Mouse (Mus musculus) ES-Bruce4 (cell line): ENCODE data around the gene Nemf. TPM values are rescaled to one million over a fixed set of nuclear protein-coding genes. Genes with fewer than 3 reads are reported as not detected.

Experiments
- H3K27ac ChIP-seq: 2 replicates; pipeline ENCODE4 v1.5.1; 2012; ENCODE audit warnings: low read length, inconsistent platforms; ENCODE audit not compliant: insufficient read depth
- H3K27me3 ChIP-seq: 2 replicates; pipeline ENCODE4 v1.6.1; 2012; ENCODE audit warnings: mild to moderate bottlenecking, low read length, inconsistent platforms; ENCODE audit not compliant: control insufficient read depth, poor library complexity, insufficient read depth, severe bottlenecking
- H3K36me3 ChIP-seq: 2 replicates; pipeline ENCODE4 v1.6.1; 2012; ENCODE audit warnings: inconsistent platforms, mild to moderate bottlenecking, low read length, moderate library complexity; ENCODE audit not compliant: control insufficient read depth, poor library complexity, insufficient read depth, severe bottlenecking
- H3K4me1 ChIP-seq: one replicate; pipeline ENCODE4 v1.8.1; 2011; ENCODE audit warnings: low read length; ENCODE audit not compliant: control insufficient read depth, insufficient read depth
- H3K4me3 ChIP-seq: 2 replicates; pipeline ENCODE4 v1.5.1; 2011; ENCODE audit warnings: low read depth, mild to moderate bottlenecking, low read length
- H3K9ac ChIP-seq: 2 replicates; pipeline ENCODE4 v1.6.1; 2012; ENCODE audit warnings: low read depth, mild to moderate bottlenecking, inconsistent platforms; ENCODE audit not compliant: poor library complexity, severe bottlenecking
- H3K9me3 ChIP-seq: replicated peaks from 2 replicates; pipeline ENCODE4 v1.6.1; 2012; ENCODE audit warnings: mild to moderate bottlenecking, low read length, inconsistent platforms; ENCODE audit not compliant: control insufficient read depth, poor library complexity, insufficient read depth, severe bottlenecking
- CTCF ChIP-seq: IDR thresholded peaks from one replicate; pipeline ENCODE4 v1.8.1; 2011; ENCODE audit warnings: low read depth, low read length
- EP300 ChIP-seq: IDR thresholded peaks from 2 replicates; pipeline ENCODE4 v1.6.1; 2011; ENCODE audit warnings: low read depth, low read length; ENCODE audit not compliant: insufficient read depth
- POLR2A ChIP-seq: IDR thresholded peaks from one replicate; pipeline ENCODE4 v1.8.1; 2011; ENCODE audit warnings: low read length; ENCODE audit not compliant: insufficient read depth
- polyA plus RNA-seq: library from polyadenylated mRNA; stranded (reverse); fragments of >200 nt; gene quantifications from 2 replicates; pipeline ENCODE4 v1.2.4, GENCODE M21; 2011; ENCODE audit warnings: low read depth; ENCODE audit not compliant: missing spikeins, insufficient read depth, insufficient read length

Nemf gene
- polyA plus RNA-seq, 1 experiment, result 75.0 TPM

GRCm38 (mm10) chr12:69292401-69292800, 64.6 kb downstream of the Nemf start:
- Histone ChIP-seq H3K4me1 (no peaks in the 10 kb centered on the region), H3K27me3 (no peaks in the 10 kb centered on the region), H3K9ac (no peak overlapping the region), H3K36me3 (no peaks in the 10 kb centered on the region), H3K9me3 (no peaks in the 10 kb centered on the region), H3K27ac (no peak overlapping the region), H3K4me3 (no peak overlapping the region)
- no peak for TF ChIP-seq CTCF
- no peak for TF ChIP-seq EP300
- no peak for TF ChIP-seq POLR2A

DNA sequence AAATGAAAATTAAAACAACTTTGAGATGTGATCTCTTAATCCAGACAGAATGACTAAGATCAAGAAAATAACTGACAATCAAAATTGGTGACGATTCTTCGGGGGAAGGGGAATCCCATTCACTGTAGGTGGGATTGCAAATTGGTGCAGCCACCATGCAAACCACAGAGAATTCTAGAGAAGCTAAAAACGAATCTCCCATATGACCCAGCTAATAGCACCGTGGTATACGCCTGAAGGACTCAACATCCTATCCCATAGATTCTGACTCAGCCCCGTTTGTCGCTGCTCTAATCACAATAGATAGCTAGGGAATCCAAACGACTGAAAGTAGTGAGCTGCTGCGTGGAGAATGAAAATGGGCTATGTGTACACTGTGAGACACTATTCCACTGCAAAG, 68.3 kb downstream of the Nemf start:
- Histone ChIP-seq H3K4me1 (no peaks in the 10 kb centered on the region), H3K36me3 (no peaks in the 10 kb centered on the region), H3K27me3 (no peaks in the 10 kb centered on the region), H3K9me3 (no peaks in the 10 kb centered on the region), H3K9ac (no peak overlapping the region), H3K27ac (no peak overlapping the region), H3K4me3 (no peak overlapping the region)
- TF ChIP-seq CTCF (no peak), POLR2A (no peak), EP300 (no peak)

GRCm38 (mm10) chr12:69287535-69287934, 69.4 kb downstream of the Nemf start:
- H3K4me3 ChIP-seq, result no peak overlapping the region
- H3K27me3 ChIP-seq, result no peaks in the 10 kb centered on the region
- TF ChIP-seq POLR2A, result no peak
- TF ChIP-seq EP300, result no peak
- no peak for TF ChIP-seq CTCF
- H3K4me1 ChIP-seq, result no peaks in the 10 kb centered on the region
- no peaks in the 10 kb centered on the region for H3K36me3 ChIP-seq
- H3K9ac ChIP-seq, result no peak overlapping the region
- H3K9me3 ChIP-seq, result no peaks in the 10 kb centered on the region
- H3K27ac ChIP-seq, result no peak overlapping the region

- TF ChIP-seq POLR2A, result no peak
- TF ChIP-seq CTCF, result no peak
- no peak for TF ChIP-seq EP300
- no peak overlapping the region for H3K27ac ChIP-seq
- H3K27me3 ChIP-seq, result no peaks in the 10 kb centered on the region
- no peak overlapping the region for H3K4me3 ChIP-seq
- no peaks in the 10 kb centered on the region for H3K9me3 ChIP-seq
- no peaks in the 10 kb centered on the region for H3K4me1 ChIP-seq
- no peaks in the 10 kb centered on the region for H3K36me3 ChIP-seq
- H3K9ac ChIP-seq, result no peak overlapping the region
Measured at GRCm38 (mm10) chr12:69283146-69283545, 73.8 kb downstream of the Nemf start.

DNA sequence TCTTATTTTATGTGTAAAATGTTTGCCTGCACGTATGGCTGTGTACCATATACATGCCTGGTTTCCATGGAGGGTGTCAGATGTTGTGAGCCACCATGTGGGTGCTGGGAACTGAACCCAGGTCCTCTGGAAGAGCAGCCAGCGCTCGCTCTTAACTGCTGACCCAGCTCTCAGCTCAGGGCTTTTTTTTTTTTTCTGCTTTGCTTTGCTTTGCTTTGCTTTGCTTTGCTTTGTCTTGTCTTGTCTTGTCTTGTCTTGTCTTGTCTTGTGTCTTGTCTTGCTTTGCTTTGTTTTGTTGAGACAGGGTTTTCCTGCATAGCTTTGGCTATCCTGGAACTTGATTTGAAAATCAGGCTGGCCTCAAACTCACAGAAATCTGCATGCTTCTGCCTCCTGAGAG, 76.0 kb downstream of the Nemf start:
- H3K36me3 ChIP-seq, result no peaks in the 10 kb centered on the region
- H3K27me3 ChIP-seq, result no peaks in the 10 kb centered on the region
- H3K27ac ChIP-seq, result no peak overlapping the region
- TF ChIP-seq CTCF (no peak), POLR2A (no peak), EP300 (no peak)
- H3K4me1 ChIP-seq, result no peaks in the 10 kb centered on the region
- H3K9me3 ChIP-seq, result no peaks in the 10 kb centered on the region
- no peak overlapping the region for H3K4me3 ChIP-seq
- no peak overlapping the region for H3K9ac ChIP-seq

DNA sequence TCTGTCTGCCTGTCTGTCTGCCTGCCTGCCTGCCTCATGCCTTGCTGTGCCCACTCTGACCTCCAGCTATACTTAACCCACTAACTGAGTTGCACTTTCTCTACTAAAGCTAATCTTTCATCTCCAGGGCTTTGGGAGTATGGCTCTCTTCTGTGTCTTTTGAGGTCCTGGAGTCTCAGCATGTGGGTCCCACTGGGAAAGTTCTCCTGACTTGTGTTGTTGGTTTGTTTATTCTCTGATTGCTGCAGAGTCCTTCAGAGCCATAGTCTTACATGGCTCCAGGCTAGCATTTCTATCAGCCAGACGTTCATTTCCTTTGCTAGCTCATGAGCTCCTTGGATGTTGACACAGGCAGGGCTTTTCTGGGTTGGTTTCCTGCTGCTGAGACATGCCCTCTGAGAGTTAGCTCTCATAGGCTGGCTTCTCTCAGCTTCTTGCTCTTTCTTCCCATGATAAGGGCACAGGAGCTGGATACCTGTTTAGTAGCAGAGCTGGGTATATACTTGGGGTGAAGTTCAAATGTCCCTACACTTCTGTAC, 77.0 kb downstream of the Nemf start:
- no peaks in the 10 kb centered on the region for H3K27me3 ChIP-seq

DNA sequence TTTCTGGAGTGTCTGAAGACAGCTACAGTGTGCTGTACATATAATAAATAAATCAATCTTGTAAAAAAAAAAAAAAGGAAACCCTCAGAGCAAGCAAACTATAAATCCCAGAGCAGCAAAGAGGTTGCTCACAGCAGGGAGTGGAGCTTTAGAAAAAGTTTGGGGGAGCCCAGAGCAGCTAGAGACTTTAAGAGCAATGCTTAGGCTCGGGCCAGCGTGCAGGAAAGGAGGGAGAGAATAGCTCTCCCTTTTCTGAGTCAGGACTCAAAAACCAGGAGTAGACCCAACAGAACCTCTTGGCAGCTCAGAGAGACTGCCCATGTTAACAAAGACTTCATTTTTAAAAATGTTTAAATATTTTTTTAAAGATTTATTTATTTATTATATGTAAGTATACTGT, 88.0 kb downstream of the Nemf start:
- Histone ChIP-seq H3K9me3 (no peaks in the 10 kb centered on the region), H3K4me1 (no peaks in the 10 kb centered on the region), H3K9ac (no peak overlapping the region), H3K4me3 (no peak overlapping the region), H3K27me3 (no peaks in the 10 kb centered on the region), H3K36me3 (no peaks in the 10 kb centered on the region), H3K27ac (no peak overlapping the region)
- TF ChIP-seq EP300 (no peak), CTCF (no peak), POLR2A (no peak)

More for the DNA sequence above, 77.0 kb downstream of the Nemf start:
- Histone ChIP-seq H3K4me1 (no peaks in the 10 kb centered on the region), H3K4me3 (no peak overlapping the region), H3K27ac (no peak overlapping the region), H3K9ac (no peak overlapping the region), H3K9me3 (no peaks in the 10 kb centered on the region), H3K36me3 (no peaks in the 10 kb centered on the region)
- TF ChIP-seq POLR2A, result no peak
- no peak for TF ChIP-seq CTCF
- no peak for TF ChIP-seq EP300
